Mouse (Mus musculus): ENCODE results near the gene Podxl.

Podxl gene

GRCm38 (mm10) chr6:31563235-31564181 lies at the start of gene Podxl:
TSS of gene Podxl (minus strand) at chr6:31563981.
- no peak for DNase-seq (ENCODE audit: low spot score)

- DNase-seq (ENCODE audit: low spot score) = peak; percentile 88
These were observed 48.9 kb upstream of the Podxl start for GRCm38 (mm10) chr6:31612560-31613270.

- no peak for DNase-seq (ENCODE audit: low spot score)
These were observed 42.6 kb upstream of the Podxl start for GRCm38 (mm10) chr6:31606429-31606828.

GRCm38 (mm10) chr6:31604629-31605265 lies 41.0 kb upstream of the Podxl start:
- DNase-seq (ENCODE audit: low spot score) = no peak

DNA sequence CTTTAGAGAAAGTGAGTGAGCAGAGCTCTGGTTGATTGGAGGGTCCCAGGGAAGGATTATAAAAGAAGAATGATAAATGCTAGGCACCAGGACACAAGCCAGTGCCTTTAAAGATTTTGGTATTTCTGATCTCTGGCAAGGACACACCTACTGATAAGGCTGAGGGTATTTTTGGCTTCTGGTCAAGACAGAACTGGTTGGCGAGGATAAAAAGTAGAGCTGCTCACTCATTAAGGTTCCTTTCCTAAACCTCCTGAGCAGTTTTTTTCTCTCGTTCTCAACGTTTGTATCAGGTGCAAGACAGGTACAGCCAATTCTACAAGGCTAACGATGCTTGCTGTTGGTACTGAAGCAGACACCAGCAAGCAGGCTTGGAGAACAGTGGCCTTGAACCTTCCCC lies 38.7 kb upstream of the Podxl start:
- DNase-seq (ENCODE audit: low spot score) = no peak

GRCm38 (mm10) chr6:31601131-31601530 lies 37.4 kb upstream of the Podxl start:
- DNase-seq (ENCODE audit: low spot score) = no peak

GRCm38 (mm10) chr6:31599863-31600262 lies 36.1 kb upstream of the Podxl start:
- no peak for DNase-seq (ENCODE audit: low spot score)

DNA sequence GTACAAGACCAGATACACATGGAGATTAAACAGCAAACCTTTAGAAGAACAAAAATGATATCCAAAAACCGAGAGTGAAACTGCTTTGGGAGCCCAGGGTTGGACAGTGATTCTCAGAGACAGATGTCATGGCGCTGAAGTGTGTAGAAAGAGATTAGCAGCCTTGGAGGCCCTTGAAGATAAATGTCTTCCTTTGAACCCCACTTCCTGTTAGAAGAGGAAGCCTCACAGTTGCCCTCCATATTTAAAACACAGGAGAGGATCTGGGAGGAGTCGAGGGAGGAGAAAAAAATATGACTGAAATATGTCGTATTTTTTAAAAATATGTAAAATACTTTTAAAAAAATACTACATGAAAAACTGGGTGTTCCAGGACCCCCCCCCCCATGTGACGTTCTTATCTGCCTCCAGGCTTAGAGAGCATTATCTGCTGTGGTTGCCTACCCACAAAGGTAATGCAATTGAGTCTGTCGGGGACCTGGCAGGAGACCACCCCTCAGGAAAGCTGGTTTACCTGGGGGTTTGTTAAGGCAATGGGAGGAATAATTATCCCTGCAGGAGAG lies 34.6 kb upstream of the Podxl start:
- no peak for DNase-seq (ENCODE audit: low spot score)

DNA sequence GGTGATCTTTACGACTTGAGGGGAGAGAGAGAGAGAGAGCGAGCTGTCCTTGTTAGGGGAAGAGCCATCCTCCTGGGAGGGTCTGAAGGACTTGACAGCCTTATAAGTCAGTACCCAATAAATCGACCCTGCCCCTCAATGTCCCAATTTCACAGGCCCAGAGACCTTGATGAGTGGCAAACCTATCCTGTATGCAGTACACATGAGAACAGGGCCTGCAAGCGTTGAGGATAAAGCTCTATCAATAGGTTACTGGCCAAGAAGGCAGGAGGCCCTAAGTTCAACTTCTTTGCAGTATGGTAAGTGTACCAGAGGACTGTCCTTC lies 33.3 kb upstream of the Podxl start:
- DNase-seq (ENCODE audit: low spot score) = no peak

- DNase-seq (ENCODE audit: low spot score) = no peak
These were observed 32.8 kb upstream of the Podxl start for GRCm38 (mm10) chr6:31596346-31597135.

DNA sequence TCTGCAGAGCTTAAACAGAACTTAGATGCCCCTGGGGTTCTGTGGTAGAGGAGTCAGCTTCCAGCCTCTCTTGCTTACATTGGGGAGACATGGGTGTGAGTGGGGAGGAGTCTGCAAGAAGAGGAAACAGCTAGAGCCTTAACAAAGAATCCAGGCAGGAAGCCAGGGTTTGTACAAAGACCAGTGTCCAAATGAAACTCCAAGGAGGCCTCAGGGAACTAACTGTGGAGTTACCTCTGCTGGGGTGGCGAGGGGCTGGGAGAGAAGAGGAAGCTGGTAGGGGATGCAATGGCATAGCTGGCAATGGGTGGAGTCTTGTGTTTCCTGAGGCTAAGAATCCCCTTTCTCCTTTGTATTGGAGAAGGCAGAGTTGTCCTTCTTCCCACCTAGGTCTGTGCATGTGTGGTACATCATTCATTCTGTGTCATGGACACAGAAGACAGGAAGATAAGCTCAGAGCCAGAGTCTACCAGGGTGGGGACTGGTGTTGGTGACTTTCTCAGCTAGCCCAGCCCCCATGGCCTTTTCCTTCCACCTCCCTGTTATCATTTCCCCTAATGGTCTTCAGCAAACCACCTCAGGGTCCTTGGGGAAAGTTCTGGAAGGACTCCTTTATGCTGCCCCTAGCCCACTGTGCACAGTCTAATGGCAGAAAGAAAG lies 28.9 kb upstream of the Podxl start:
- no peak for DNase-seq (ENCODE audit: low spot score)

- peak; percentile 60 for DNase-seq (ENCODE audit: low spot score)
These were observed 28.3 kb upstream of the Podxl start for GRCm38 (mm10) chr6:31592128-31592527.

DNA sequence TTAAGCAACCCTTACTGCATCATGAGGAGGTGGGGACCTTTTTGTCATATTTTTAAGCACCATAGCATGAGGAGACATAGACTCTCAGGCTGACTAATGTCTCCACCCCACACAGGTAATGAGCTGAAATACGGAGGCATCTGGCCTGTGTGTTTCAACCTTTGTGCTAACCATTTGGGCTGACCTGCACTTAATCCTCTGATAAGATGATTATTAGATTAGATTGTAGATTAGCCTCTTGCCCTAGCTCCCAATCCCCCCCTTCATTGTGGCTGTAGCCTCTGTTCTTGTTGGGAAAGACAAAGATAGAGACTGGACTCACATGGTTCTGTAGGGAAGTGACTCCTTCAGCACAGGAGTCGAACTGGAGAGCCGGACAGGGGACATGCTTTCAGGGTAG lies 27.9 kb upstream of the Podxl start:
- DNase-seq (ENCODE audit: low spot score) = no peak

DNA sequence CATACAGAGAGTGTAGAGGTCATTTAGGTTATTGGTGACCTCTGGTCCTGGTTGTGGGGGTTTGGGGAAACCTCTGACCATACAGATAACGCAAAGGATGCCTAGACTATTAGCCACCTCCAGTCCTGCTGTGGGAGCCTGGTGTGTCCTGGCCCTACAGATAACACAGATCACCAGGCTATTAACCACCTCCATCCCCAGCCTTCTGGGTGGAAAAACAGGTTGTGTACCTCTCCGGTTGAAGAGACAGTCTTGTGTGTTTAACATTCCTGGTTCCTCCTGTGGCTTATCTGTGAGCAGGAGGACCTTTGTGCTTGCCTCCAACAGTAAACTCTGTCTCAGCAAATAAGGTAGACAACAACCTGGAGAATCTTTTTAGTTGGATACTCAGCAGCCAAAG lies 27.0 kb upstream of the Podxl start:
- no peak for DNase-seq (ENCODE audit: low spot score)

DNA sequence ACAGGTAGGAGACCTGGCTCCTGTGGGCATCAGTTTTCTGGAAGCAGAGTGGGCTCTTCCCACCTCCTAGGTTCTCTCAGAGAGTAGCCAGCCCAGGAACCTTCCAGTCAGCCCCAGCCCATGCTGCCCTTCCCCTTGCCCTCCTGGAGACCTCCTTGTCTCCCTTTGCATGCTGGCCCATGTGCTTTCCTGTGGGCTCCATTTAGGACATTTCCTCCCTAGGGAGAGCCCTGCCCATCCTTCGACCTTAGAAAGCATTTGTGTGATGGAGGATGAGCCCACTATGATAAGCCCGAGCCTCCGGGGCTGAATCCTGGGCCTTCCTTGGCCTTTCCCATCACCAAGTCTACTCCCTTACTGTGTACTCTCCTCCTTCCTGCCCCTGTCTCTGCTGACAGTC lies 25.5 kb upstream of the Podxl start:
- no peak for DNase-seq (ENCODE audit: low spot score)

GRCm38 (mm10) chr6:31587655-31588054 lies 23.9 kb upstream of the Podxl start:
- peak; percentile 80 for DNase-seq (ENCODE audit: low spot score)

GRCm38 (mm10) chr6:31586127-31586526 lies 22.3 kb upstream of the Podxl start:
- no peak for DNase-seq (ENCODE audit: low spot score)

DNA sequence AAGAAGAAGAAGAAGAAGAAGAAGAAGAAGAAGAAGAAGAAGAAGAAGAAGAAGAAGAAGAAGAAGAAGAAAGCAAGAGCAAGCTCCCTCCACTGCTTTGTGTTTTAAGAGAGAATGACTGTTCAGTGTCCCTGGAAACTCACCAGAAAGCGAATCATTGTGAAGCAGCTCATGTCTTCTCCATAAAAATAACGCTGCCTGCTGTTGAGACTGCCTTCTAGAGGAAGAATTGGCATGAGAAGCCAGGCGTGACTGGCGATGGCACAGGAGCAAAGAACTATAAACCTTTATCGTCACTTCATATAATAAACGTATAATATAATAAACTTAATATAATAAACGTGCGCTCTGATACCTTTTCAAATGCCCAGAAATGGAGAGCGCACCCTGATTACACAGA lies 12.4 kb upstream of the Podxl start:
- no peak for DNase-seq (ENCODE audit: low spot score)

DNA sequence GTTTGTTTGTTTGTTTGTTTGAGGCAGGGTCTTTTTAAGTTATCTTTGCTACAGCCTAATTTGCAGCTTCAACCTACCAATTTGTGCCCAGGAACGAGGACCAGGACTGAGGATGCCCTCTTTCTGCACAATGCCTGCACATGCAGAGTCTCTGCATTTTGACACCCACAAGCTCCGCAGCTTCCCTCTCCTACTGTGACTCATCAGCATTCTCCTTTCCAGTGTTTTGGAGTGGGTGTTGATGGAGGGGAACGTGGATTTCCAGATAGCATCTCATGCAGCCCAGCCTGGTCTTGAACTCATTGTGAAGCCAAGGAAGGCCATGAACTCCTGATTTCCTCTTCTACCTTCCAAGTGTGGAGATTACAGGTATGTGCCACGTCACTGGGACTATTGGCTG lies 11.3 kb upstream of the Podxl start:
- DNase-seq (ENCODE audit: low spot score) = no peak

- DNase-seq (ENCODE audit: low spot score) = no peak
These were observed 7.7 kb upstream of the Podxl start for GRCm38 (mm10) chr6:31571459-31571858.

GRCm38 (mm10) chr6:31568070-31568595 lies 4.4 kb upstream of the Podxl start:
- no peak for DNase-seq (ENCODE audit: low spot score)

Measured in c-Kit-positive CD71-positive TER-119-positive erythroid progenitor cells, embryonic 14.5 days (primary cell).